In the genomic region with DNA sequence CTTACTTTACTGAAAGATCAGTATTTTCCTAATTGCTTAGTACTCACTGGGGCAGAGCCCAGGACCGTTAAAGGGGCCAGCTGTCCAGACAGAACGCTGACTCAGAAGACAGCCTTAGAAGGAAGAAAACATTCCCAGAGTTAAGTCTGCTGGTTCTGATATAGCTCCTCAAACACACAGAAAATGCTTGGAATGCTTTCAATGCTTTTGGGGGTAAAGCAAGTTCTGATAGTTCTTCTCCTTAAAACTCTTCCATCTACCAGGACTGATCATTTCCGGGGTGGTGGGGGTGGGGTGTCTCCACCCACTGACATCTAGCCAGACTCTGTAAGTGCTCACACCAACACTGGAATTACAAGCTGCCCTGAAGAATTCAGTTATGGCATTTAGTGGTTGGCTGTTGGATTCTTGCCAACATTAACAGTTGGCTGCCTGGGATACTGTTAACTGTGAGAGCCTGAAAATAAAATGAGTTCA, we compare ENCODE assay signal across 8 mouse cellular contexts.
DNase-seq lines count a peak whose midpoint lies in the region; ATAC-seq and TF ChIP-seq lines count a peak whose summit lies in the region.

No protein-coding gene starts in this region.

- H3K27ac ChIP-seq in heart, embryonic 16.5 days (ENCODE audit: low read length): peak overlapping the region; percentile 82
- peak overlapping the region; percentile 60 for H3K27ac ChIP-seq in layer of hippocampus, adult 2 months
- no peak overlapping the region; the same call in 1 of the 2 replicates for H3K27ac ChIP-seq in neural tube, embryonic 14.5 days (ENCODE audit: low read depth, low read length)

- H3K9me3 ChIP-seq in heart, embryonic 16.5 days (replicated peaks; ENCODE audit: control insufficient read depth, low read length): no peaks in the 10 kb centered on the region
- no peaks in the 10 kb centered on the region for H3K9me3 ChIP-seq in neural tube, embryonic 14.5 days (ENCODE audit: control insufficient read depth, low read length)

- no peak overlapping the region for H3K4me3 ChIP-seq in heart, embryonic 16.5 days (ENCODE audit: low read length)
- H3K4me3 ChIP-seq in layer of hippocampus, adult 2 months: no peak overlapping the region
- no peak overlapping the region for H3K4me3 ChIP-seq in neural tube, embryonic 14.5 days (ENCODE audit: low read depth, low read length)

- H3K4me1 ChIP-seq in heart, embryonic 16.5 days (ENCODE audit: control insufficient read depth, insufficient read depth, low read length): peaks cover 30% of the 10 kb centered on the region
- H3K4me1 ChIP-seq in neural tube, embryonic 14.5 days (ENCODE audit: control insufficient read depth, insufficient read depth, low read length): peaks cover 11% of the 10 kb centered on the region; the same call in 1 of the 2 replicates

- TF ChIP-seq CTCF in layer of hippocampus, adult 2 months (conservative IDR thresholded peaks at IDR 0.05): no peak

- no peaks in the 10 kb centered on the region for H3K27me3 ChIP-seq in heart, embryonic 16.5 days (ENCODE audit: control insufficient read depth, insufficient read depth, low read length)
- no peaks in the 10 kb centered on the region for H3K27me3 ChIP-seq in neural tube, embryonic 14.5 days (ENCODE audit: control insufficient read depth, insufficient read depth, low read length)

- 6% methylated on average over 3 of the region's 3 CpGs for WGBS in heart, embryonic 16.5 days
- WGBS in neural tube, embryonic 14.5 days: 41% methylated on average over 3 of the region's 3 CpGs

- peak; percentile 23 for DNase-seq in ovary, adult 18-20 months (ENCODE audit: low spot score)
- DNase-seq in ovary, postnatal 10 days (ENCODE audit: low spot score): no peak
- peak; percentile 56 to 57 for DNase-seq in cerebellum, postnatal 10 days
- peak; percentile 58 to 72 for DNase-seq in layer of hippocampus, adult 2 months (ENCODE audit: low spot score in 2 of 2)

- peak overlapping the region; percentile 24 for H3K4me2 ChIP-seq in heart, embryonic 16.5 days (ENCODE audit: low read depth, low read length)
- no peak overlapping the region for H3K4me2 ChIP-seq in neural tube, embryonic 14.5 days (ENCODE audit: low read depth, low read length)

- ATAC-seq in heart, embryonic 16.5 days (replicated peaks; ENCODE audit: extremely low read depth, insufficient read depth, low FRiP score): peak; percentile 84
- ATAC-seq in neural tube, embryonic 14.5 days (ENCODE audit: low read depth): peak; percentile 61; the same call in 1 of the 2 replicates
- ATAC-seq in monocyte, adult 5-6 weeks (replicated peaks; ENCODE audit: insufficient number of reproducible peaks, low FRiP score, low TSS enrichment, poor library complexity, severe bottlenecking): no peak
- no peak for ATAC-seq in inflammation-experienced regulatory T-cells, adult 6 months

- H3K36me3 ChIP-seq in heart, embryonic 16.5 days (ENCODE audit: control insufficient read depth, insufficient read depth): peaks cover 17% of the 10 kb centered on the region
- H3K36me3 ChIP-seq in neural tube, embryonic 14.5 days (ENCODE audit: control insufficient read depth, insufficient read depth, low read length): peaks cover 7% of the 10 kb centered on the region

- H3K9ac ChIP-seq in heart, embryonic 16.5 days (ENCODE audit: low read length): no peak overlapping the region; the same call in 1 of the 2 replicates
- no peak overlapping the region for H3K9ac ChIP-seq in neural tube, embryonic 14.5 days (replicated peaks; ENCODE audit: low read depth, low read length)

Comparison
In these comparisons a context has a peak if more than half of its experiments do, and no peak if none do; other contexts are left out.
1. ATAC-seq: peak in heart, embryonic 16.5 days (single experiment) and neural tube, embryonic 14.5 days (single experiment); none in monocyte, adult 5-6 weeks (single experiment) and inflammation-experienced regulatory T-cells, adult 6 months (single experiment).